Mouse (Mus musculus): ENCODE data around the gene Ang6. TPM values are rescaled to one million over a fixed set of nuclear protein-coding genes. Genes with fewer than 3 reads are reported as not detected.

Ang6 gene
- not detected in 2 replicates for polyA plus RNA-seq (2012; rRNA removed; ENCODE audit: low replicate concordance)

DNA sequence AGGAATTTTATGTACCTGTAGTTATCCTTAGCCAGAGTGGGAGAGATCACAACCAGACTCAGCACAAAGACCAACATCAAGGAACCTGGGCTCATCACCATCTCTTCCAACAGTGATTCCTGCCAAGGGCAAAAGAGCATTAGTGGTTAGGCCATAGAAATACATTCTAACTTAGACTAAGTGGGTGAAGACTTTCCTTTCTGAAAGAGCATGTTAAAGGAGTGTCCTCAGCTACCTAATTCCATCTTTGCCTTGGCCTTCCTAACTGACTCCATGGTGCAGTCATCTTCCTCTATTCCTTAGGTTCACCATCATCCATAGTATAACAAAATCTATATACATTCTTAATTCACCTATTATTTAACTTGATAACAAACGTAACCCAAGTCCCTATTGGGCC is at the start of gene Ang6:
Ang6 (minus strand) TSS at position 101 of the 400 bp plus-strand sequence.

DNA sequence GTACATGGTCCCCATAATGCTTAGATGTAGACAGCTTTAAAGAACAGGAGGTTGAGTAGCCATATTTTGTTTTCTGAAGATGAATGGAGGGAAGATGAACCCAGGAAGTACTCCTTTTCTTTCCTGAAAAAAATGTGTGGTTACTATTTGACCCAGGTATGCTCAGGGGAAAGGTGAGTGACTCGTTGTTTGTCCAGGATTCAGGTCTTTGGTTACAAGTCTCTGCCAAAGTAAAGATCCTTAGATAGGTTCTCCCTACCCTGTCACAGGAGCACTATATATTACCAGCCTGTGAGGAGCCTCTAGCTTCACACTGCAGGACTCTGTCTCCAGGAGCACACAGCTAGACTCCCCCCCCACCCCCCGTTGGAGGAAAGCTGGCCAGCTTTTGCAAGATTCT is 45.3 kb downstream of the Ang6 start, which contains the start of gene Ang5:
Ang5 (plus strand) TSS at position 301 of the 400 bp plus-strand sequence.

Other genes starting within 250 kb of the Ang6 start
- gene Gm8180, start 217.5 kb downstream of the Ang6 start, polyA plus RNA-seq (2012; rRNA removed; ENCODE audit: low replicate concordance), result not detected in 2 replicates
- 0.20 and 0.29 TPM in 2 replicates for gene Ear1, start 126.8 kb downstream of the Ang6 start, polyA plus RNA-seq (2012; rRNA removed; ENCODE audit: low replicate concordance)
- gene Ear10, start 78.7 kb downstream of the Ang6 start, polyA plus RNA-seq (2012; rRNA removed; ENCODE audit: low replicate concordance), result not detected in 2 replicates
- gene Gm8113, start 76.9 kb downstream of the Ang6 start, polyA plus RNA-seq (2012; rRNA removed; ENCODE audit: low replicate concordance), result 1.3 and 4.1 TPM in 2 replicates
- gene Ang5, start 45.2 kb downstream of the Ang6 start, polyA plus RNA-seq (2012; rRNA removed; ENCODE audit: low replicate concordance), result not detected in 2 replicates
- gene Ear2, start 100.4 kb upstream of the Ang6 start, polyA plus RNA-seq (2012; rRNA removed; ENCODE audit: low replicate concordance), result 35.1 and 105 TPM in 2 replicates
- gene Gm3327, start 121.6 kb upstream of the Ang6 start, polyA plus RNA-seq (2012; rRNA removed; ENCODE audit: low replicate concordance), result not detected in 2 replicates
- not detected in 2 replicates for gene Gm8212, start 195.4 kb upstream of the Ang6 start, polyA plus RNA-seq (2012; rRNA removed; ENCODE audit: low replicate concordance)
- not detected in 2 replicates for gene 4930503E14Rik, start 211.0 kb upstream of the Ang6 start, polyA plus RNA-seq (2012; rRNA removed; ENCODE audit: low replicate concordance)